Mouse (Mus musculus) yolk sac, embryonic 10.5 days (tissue): Measurements from ENCODE around the gene Tcte1.
A peak's percentile ranks its signal among the peaks of the same experiment; 100 is the strongest.

Experiments
- DNase-seq: peaks from one replicate; pipeline ENCODE4 v3.0.0-alpha.2; 2017; ENCODE audit warnings: low spot score

Gene Tcte1

GRCm38 (mm10) chr17:45548541-45549512 lies 25.6 kb downstream of the Tcte1 start:
- no peak for DNase-seq

GRCm38 (mm10) chr17:45549617-45550181 lies 26.5 kb downstream of the Tcte1 start, which contains the start of gene Tmem151b:
Gene Tmem151b (minus strand): TSS chr17:45549677.
- no peak for DNase-seq

GRCm38 (mm10) chr17:45550253-45550652 lies 27.0 kb downstream of the Tcte1 start:
- no peak for DNase-seq

- no peak for DNase-seq
These were observed 28.1 kb downstream of the Tcte1 start for GRCm38 (mm10) chr17:45551249-45551796.

GRCm38 (mm10) chr17:45551816-45552451 lies 28.7 kb downstream of the Tcte1 start:
- DNase-seq, result peak; percentile 51

GRCm38 (mm10) chr17:45553065-45553464 lies 29.8 kb downstream of the Tcte1 start:
- DNase-seq, result no peak

GRCm38 (mm10) chr17:45554420-45554819 lies 31.2 kb downstream of the Tcte1 start:
- no peak for DNase-seq

GRCm38 (mm10) chr17:45555452-45556106 lies 32.3 kb downstream of the Tcte1 start, which contains the start of gene Nfkbie:
Gene Nfkbie (plus strand): TSS chr17:45555703.
- peak; percentile 95 for DNase-seq

GRCm38 (mm10) chr17:45556107-45556489 lies 32.9 kb downstream of the Tcte1 start:
- DNase-seq, result no peak

GRCm38 (mm10) chr17:45556514-45557245 lies 33.4 kb downstream of the Tcte1 start:
- no peak for DNase-seq

- no peak for DNase-seq
These were observed 34.1 kb downstream of the Tcte1 start for GRCm38 (mm10) chr17:45557246-45557824.

- DNase-seq, result no peak
These were observed 35.0 kb downstream of the Tcte1 start for GRCm38 (mm10) chr17:45557998-45558862.

- no peak for DNase-seq
These were observed 36.7 kb downstream of the Tcte1 start for GRCm38 (mm10) chr17:45559732-45560525.

- DNase-seq, result no peak
These were observed 40.0 kb downstream of the Tcte1 start for GRCm38 (mm10) chr17:45563216-45563615.

- DNase-seq, result peak; percentile 89
These were observed 40.7 kb downstream of the Tcte1 start, which contains the start of gene Slc35b2 for GRCm38 (mm10) chr17:45563655-45564530. Gene Slc35b2 (plus strand): TSS chr17:45563874.

GRCm38 (mm10) chr17:45564531-45565084 lies 41.4 kb downstream of the Tcte1 start:
- DNase-seq, result no peak

GRCm38 (mm10) chr17:45565103-45565502 lies 41.9 kb downstream of the Tcte1 start:
- DNase-seq, result no peak

GRCm38 (mm10) chr17:45566031-45566359 lies 42.8 kb downstream of the Tcte1 start:
- DNase-seq, result no peak
